Mouse (Mus musculus) retina, adult 2 months (tissue): Measurements from ENCODE around the gene Fnbp1l.
A peak's percentile ranks its signal among the peaks of the same experiment; 100 is the strongest.

Experiments used
- DNase-seq: peaks from one replicate; pipeline ENCODE4 v3.0.0-alpha.2; 2012; ENCODE audit warnings: low read depth, low spot score

Fnbp1l gene

DNA sequence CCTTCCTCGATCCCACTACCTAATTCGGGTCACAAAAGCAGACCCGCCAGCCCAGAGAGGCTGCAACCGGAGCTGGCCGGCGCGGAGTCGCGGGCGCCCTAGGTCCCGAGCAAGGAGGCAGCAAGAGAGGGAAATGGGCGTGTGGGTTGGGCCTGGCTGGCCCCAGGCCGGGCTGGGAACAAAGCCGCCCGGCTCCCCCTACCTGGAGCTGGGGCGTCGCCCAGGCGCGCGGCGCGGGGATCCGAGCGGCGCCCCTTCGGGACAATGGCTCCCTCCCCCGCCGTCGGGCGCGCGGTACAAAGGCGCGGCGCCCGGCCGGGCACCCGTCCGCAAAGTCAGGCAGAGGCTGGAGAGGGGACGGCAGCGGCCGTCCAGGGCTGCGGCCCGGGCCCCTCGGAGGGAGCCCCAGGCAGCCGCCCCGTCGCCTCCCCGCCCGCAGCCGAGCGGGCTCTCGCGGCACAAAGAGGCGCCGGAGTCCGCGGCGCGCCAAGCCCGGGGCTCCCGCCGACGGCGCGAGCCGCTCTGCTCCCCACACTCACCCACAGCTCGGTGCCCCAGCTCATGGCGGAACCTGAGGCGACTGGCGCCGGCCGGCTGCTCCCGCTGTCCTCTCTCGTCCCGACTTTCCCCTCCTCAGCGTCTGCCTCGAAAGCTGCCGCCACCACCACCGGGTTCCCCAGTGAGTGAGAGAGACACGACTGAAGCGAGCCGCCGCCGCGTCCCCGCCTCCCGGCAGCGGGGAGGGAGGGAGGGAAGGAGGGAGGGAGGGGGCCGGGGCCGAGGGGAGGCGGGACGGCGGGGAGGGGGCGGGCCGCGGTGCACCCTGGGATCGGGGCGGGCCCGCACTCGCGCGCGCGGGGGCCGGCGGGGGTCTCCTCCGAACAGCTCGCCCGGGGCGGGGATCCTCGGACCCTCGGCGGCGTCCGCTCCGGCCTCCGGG lies at the start of gene Fnbp1l:
Gene Fnbp1l (minus strand): TSS at position 725 of the 940 bp plus-strand sequence.
- DNase-seq: no peak

DNA sequence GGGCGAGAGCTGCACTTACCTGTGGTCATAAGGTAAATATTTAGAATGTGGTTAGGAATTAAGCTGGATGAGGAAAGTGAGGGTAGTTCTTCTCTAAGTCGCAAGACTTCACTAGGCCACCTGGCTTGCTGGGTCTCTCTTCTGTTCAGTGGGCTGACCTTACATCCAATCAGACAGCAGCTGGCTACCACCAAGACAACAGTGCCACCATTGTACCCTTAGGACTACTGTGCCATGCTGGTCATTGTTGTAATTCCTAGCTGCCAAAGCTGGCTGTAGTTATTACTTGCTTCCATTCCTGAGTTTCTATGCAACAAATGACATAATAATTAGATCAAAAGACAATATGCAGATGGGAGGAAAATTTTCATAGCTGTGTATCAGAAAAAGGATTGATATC lies 41.3 kb upstream of the Fnbp1l start:
- DNase-seq: no peak

DNA sequence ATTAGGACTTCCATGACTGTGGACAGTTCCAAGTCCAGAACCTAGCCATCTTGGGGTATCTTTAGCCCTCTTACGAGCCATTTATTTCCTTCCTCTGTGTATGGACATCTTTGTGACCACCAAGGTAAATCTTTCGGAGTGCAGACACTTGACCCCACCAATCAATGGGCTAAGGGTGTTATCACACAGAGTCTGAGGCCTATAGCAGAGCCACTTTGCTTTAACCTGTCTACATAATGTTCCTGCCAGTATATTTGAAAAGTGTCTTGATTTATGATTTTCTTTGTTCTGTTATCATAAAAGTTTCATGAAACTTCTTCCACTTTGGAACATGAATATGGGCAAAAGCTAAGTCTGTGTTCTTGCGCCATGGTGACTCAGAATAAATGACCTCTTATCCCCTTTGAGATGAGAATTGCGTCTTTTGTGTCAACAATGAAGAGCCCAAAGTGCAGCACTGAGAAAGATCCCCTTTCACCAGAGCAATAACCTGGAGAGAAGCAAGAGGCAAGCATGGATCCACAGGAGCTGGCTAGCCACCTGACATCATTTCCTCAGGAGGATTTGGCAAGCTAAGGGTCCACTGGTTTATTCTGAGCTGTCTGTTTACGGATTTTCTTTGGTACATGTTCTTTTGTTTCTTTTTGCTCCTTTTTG lies 39.9 kb upstream of the Fnbp1l start:
- DNase-seq: no peak

DNA sequence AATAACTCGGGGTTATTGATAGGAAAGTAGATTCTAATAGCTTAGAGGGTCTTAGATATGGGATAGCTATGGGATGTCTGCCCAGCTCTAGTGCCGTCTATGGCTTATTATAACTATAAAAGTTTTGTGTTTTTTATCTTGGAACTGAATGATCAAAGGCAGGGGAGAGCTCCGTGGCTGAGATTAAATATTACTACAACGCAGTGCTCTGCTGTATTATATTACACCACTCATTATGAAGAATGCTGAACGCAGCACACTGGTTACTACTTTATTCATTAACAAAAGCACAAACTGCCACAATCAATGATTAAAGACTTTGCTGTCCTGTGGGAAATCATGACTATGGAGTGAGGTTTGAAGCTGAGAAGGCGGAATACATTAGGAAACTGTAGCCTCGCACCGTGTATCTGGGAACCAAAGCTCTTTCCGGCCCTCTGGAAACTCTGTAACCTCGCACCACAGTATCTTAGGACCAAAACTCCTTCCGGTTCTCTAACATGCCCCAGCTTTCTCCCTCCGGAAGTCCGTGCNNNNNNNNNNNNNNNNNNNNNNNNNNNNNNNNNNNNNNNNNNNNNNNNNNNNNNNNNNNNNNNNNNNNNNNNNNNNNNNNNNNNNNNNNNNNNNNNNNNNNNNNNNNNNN lies 27.8 kb upstream of the Fnbp1l start:
- no peak for DNase-seq

DNA sequence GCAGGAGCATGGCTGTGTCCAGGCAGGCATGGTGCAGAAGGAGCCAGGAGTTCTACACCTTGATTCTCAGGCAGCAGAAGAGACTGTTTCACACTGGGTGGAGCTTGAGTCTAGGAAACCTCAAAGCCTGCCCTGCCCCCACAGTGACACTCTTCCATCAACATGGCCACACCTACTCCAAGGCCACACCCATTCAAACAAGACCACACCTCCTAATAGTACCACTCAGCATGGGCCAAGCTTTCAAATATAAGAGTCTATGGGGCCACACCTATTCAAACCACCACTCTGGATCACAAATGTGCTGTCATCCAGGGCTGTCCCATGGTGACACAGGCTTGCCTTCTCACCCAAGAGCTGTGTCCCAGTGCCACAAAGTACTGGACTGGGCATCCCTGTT lies 20.8 kb upstream of the Fnbp1l start:
- no peak for DNase-seq

DNA sequence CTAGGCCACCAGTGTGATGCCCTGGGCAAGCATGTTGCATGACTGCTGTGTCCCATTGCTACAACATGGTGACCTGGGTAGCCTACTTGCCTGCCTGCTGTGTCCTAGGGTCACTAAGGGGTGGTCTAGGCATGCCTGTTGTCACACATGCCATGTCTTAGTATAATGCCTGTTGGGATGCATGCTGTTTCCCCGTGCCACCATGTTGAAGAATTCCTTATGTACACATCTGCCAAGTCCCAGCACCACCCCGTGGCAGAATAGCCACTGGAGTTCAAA lies 19.6 kb upstream of the Fnbp1l start:
- DNase-seq: no peak

DNA sequence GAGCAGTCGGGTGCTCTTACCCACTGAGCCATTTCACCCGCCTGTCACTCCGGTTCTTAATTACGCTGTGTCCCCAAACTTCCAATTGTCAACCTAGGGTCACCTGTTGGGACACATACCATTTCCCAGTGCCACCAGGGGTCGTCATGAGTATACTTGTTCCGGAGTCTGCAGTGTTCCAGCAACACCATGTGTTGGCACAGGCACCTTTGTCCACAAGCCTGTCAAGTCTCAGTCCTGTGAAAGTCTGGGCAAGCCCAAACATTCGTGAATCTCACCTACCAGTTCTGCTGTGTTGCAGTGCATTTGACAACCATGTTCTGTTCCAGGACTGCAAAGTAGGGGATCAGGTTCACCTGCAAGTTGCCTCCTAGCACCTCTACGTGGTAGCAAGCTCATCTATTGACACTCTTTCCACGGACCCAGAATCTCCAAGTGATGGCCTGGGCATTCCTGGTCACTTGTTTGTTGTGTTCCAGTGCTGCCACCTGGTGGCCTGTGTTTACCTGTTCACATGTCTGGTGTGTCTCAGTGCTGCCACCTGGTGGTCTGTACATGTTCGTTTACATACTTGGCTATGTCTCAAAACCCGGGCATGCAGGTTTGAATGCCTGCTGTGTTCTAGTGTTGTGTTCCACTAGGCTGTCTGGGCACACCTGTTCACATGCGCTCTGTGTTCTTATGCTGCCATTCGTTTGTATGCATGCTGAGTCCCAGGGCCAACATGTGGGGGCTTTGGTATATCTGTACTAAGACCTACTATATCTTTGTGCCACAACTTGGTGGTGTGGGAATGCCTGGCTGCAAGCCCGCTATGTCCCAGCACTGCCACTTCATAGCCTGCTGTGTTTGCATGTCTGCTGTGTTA lies 19.0 kb upstream of the Fnbp1l start:
- peak; percentile 98 for DNase-seq

DNA sequence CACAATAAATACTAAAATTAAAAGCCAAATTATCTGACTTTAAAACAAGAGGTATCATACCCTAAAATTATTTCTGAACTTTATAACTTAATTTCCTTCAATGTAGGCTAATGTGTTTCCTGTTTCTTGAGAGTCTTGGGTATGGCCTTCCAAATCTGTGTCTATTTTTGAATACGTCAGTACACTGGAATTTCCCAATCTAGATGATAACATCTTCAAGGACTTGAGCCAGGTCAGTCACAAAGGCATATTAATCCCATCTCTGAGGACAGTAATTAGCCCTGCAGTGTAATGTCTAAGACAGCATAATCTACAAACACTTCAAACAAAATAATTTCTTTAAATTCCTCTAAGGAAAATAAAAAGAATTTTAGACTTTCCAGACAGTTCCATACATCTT lies 17.8 kb upstream of the Fnbp1l start:
- no peak for DNase-seq

DNA sequence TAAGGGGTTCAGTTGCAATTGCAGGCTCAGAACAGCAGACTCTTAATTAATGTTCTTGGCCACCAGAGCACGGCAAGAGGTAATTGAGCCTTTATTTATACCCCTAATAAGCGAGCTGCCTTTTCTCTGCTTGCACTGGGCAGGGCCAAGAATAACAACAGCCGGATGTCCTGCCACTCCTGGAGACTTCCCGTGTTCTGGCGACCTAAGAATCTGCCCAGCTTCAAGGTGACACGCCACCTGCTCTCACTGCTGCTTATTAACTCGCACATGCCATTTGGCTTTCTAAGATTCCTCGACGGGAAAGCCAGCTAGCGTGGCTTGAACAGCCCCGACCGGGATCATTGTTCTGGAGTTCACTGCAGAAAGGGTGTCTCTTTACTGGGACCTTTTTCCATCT lies 15.7 kb upstream of the Fnbp1l start:
- no peak for DNase-seq

DNA sequence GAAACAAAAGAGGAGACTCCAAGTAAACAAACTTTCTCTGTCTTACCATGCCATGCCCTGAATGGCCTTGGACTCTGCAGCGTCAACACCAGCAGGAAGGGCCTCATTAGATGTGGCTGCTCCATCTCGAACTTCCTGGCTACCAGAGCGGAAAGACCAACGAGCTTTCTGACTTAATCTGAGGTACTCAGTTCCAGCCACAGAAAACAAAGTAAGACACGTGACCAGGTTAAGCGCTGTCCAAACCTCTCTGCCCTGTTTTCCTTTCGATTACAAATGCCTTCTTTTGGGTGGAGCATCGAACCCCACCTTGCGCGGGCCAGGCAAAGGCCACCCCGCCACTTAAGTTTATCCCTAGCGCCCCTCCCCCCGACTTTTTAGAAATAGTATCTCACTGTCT lies 10.1 kb upstream of the Fnbp1l start:
- no peak for DNase-seq

DNA sequence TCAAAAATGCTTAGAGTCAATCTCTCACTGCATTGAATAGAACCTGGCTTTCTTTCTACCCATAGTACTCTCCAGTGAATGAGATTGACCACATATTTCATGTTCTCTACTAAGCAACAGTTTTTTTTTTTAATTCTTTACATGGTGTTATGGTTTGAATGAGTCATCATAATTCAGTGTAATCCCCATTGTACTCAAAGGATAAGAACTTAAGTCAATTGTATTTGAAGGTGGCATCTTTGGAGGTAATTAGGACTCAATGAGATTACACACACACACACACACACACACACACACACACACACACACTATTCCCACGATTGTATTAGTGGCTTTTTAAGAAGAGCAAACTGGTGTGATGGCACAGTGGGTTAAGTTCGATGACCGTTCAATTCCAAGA lies 9.4 kb upstream of the Fnbp1l start:
- no peak for DNase-seq

DNA sequence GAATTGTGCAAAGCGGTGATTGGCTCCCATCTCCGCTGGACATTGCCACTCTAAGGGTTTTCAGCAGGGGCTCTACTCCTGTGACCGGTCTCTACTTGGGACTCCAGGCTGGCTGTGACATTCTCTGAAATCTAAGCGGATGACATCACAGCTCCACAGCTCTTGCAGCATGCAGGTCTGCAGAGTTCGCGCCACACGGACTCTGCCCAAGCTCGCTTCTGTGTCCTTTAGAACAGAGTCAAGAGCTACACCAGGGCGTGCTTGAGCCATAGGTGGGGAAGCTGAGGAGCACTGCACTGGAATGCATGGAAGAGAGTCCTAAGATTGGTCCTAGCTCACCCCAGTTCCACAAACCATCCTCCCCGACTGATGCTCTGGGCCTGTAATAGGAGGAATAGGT lies 9.0 kb upstream of the Fnbp1l start:
- no peak for DNase-seq

DNA sequence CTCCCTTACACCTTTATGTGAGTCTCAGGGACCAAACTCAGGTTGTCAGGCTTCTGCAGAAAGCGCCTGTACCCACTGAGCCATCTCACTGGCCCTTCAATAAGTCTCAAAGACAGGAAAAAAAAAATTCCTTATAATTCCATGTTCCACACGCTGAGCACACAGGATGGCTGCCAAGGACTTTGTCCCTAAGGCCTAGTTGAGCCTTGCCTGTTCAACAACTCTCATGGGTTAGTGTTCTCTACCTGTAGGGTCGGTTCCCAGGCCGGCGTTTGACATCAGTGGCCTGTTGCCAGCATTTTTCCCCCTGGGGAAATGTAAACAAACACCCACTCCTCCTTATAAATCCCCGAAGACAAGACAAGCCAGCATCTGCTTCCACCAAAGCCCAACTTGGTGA lies 8.3 kb upstream of the Fnbp1l start:
- no peak for DNase-seq

DNA sequence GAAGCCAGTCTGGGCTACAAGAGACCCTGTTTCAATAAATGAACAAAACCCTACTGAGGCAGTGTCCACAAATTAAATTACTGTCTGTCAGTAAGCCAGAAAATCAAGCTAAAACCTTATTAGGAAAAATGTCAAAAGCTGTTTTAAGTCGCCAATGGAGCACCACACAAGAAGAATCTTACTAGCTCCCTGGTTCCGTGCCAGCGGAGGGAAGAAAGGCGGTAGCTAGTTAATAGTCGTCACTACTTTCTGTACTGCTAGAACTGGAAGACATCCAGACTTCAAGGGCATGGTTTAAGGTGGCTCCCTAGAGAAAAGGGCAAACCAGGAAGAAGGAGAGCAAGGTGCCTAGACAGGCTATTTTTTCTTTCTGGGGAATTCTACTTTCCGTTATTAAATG lies 5.1 kb upstream of the Fnbp1l start:
- no peak for DNase-seq

DNA sequence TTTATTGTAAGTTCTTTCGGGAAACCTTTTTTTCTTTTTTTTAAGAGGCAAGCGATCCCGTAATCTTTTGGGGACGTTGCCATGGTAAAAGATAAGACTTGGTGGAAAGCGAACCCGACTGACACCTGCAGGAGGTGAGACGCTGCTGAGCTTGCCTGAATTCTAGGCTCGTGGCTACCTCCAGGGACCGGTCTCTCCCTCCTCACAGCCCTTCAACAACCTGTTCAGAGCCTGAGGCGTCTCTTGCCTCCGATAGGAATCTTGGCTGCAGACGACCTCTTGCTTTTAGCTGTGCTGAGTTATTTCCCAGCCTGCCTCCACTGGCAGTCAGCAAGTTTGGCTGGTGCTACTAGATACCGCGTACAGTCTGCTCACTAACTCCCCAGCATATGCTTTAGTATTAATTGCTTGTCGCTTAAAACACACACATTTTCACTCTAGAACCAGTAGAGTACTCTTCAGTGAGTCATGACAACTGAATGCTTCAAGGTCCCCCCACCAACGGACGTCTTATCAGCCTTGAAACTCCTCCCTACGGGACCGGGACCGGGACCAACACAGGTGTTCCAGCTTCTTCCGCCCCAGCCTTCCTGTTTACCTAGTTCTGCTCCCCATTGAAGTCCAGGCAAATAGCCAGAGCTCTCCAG lies 893 bp upstream of the Fnbp1l start:
- no peak for DNase-seq

DNA sequence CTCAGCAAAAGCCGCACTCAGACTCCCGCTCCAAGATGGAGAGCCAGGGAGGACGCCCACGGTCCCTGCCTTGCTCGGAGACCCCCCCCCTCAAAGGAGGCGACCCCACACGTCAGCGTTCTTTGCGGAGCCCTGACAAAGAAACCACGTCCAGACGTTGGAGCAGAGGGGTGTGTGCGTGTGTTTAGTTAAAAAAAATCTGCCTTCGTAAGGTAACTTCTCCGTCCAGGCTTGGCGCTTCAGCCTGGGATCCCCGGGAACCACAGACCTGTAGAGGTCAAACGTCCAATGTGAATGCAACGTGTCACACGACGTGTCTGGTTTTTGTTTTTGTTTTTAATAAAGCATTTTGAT lies 393 bp upstream of the Fnbp1l start:
- no peak for DNase-seq

DNA sequence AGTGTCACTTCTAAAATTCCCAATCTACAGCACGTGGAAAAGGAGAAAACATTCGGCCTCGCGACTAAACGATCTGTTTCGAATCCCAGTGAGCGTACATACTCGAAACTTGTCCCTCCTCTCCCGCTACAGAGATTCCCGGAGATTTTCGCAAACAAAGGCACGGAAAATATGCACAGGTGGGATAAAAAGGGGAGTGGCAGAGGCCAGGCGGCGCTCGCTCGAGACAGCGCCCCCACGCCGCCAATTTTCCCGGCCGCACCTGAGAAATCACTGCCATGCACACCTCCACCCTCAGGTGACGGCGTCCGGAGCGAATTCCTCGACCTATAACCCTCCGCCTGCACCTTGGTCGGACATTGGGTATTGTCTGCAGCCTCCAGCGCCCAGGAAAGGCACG lies 1.1 kb downstream of the Fnbp1l start:
- no peak for DNase-seq

DNA sequence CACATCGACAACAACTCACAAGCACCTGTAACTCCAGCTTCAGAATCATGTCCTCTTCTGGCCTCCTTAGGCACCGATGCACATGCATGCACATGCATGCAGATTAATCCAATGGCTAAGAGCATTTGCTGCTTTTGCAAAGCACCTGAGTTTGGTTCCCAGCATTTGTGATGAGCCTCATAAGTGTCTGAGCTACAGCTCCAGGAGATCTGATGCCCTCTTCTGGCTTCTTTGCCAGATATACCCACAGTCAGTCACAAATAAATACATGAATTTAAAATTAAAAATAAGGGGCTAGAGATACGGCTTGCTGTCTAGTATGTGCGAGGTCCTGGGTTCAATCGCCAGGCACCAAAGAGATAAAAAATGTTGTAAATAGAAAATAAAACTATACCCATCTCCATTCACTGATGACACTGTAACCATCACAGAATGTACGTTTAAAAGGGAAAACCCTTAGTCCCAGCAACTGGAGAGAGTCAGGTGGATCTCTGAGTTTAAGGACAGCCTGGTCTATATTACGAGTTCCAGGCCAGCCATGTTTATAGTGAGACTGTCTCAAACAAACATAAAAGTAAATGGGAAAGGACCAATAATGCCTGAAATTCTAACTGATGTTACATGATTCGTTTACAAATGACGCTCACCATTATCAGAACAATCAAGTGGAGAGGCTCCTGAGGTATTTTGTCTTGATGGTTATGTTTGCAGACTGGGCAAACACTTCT lies 1.7 kb downstream of the Fnbp1l start:
- DNase-seq: no peak

DNA sequence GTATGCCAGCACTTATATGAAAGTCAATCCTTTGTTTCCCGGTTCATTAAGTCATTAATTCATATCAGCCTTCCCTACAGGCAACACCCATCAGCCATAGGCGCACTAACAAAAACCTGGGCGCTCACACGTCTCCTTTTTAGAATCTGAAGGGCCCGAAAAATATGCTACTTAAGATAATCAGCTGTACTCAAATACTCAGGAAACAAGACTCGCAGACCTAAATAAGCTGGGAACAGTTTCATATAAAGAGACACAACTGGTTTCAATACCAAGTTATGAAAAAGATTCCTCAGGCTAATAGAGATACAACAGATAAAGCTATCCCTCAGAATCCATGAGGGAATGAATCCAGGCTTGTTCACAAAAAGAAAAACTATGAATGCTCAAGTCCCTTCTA lies 7.0 kb downstream of the Fnbp1l start:
- no peak for DNase-seq

DNA sequence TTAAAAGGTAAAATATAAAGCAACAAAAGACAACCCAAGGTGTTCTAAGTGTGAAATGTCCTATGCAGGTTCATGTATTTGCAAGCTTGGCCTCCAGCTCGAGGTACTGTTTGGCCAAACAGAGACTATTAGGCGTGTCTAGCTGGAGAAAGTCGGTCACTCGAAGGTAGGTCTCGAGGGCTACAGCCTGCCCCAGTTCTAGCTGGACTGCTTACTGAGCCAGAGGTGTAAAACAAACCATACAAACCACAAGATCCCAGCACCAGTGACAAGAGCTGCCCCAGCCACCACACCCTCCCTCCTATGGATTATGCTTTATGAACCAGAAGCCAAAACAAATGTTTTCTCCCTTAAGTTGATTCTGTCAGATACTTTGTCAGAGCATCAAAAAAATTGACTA lies 7.8 kb downstream of the Fnbp1l start:
- no peak for DNase-seq
